Mouse (Mus musculus) heart, postnatal 0 days (tissue): ENCODE data around the gene Tpk1.

Source experiments
- CTCF ChIP-seq: IDR thresholded peaks from 2 replicates; pipeline ENCODE4 v1.5.1; 2016; ENCODE audit warnings: antibody characterized with exemption, control low read depth, low read depth
- EP300 ChIP-seq: IDR thresholded peaks from 2 replicates; pipeline ENCODE4 v1.6.1; 2016; ENCODE audit warnings: antibody characterized with exemption, low read depth

GRCm38 (mm10) chr6:43636980-43637638 is 29.0 kb downstream of the Tpk1 start:
- TF ChIP-seq CTCF: no peak
- TF ChIP-seq EP300: no peak
